Mouse (Mus musculus): ENCODE measurements around the gene Ifih1.

DNA sequence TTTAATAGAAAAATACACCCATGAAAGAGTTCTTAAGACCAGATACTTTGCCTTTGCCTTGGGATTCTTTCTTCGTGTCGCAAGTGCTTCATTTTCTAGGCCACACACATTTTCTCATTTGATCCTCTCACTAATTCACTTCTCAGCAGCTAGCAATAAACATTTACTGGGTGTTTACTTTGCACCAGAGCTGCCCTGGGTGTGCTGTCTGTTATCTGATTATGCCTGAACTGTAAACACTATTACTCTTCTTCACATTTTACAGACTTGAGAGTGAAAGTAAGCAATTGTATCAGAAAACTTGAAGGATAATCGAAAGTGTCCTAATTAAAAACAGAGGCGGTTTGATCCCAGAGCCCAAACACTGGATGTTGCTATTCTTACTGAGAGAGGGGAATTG is 56.7 kb downstream of the Ifih1 start:
- no peak for TF ChIP-seq CTCF (IDR thresholded peaks at IDR 0.05; ENCODE audit: low read depth)
- no peak for TF ChIP-seq EP300 (IDR thresholded peaks at IDR 0.05; ENCODE audit: low read depth)
